Mouse (Mus musculus): ENCODE measurements around the gene Xrcc6. TPM values are rescaled to one million over a fixed set of nuclear protein-coding genes. Genes with fewer than 3 reads are reported as not detected.

Gene Xrcc6
- 10 to 100 TPM; 25.0 to 26.5 TPM for total RNA-seq (2021)

DNA sequence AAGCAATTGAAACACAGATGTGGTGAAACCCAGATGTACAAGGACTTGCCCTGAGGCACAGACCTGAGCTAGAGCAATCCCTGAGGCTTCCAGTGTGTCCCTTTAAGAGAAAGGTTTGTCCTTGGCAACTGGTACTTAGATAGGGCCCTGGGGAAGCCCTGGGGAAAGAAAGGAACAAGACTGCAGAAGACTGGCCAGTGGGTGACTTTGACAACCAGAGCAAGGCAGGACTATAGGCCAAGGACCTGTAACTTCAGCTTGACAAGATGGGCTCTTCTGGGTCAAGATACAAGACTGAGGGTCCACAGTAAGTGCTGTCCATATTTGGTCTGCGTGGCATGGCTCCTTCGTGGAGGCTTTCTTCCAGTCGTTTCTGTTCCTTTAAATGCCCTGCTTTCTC lies at the start of gene Xrcc6:
Xrcc6 (plus strand) TSS at position 190 of the 400 bp plus-strand sequence.
- no peak for DNase-seq
- intact Hi-C loops (cut with DNase I): no loop called here

DNA sequence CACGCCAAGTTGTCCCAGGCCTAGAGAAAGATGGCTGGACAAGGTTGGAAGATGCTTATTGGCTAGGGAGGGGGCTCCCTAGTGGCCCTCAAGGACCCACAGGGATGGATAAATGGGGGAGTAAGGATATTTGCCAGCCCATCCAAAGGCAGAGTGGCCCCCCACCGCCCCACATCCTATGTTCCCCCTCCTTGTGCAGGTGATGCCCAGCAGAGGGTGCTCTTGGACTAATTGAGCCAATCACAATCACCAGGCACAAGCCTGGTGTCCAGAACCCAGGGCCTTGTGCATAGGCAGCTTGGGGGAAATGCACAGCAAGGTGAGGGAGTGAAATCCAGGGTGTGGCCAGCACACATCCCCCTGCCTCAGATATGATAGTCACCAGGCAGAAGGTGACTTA lies 49.4 kb upstream of the Xrcc6 start:
- DNase-seq: peak in 1 of 2 experiments; percentile 50
- intact Hi-C loops (cut with DNase I): loop anchor here (1.0 kb wide), 1 partner anchor 51 kb away; no protein-coding TSS in a partner anchor

DNA sequence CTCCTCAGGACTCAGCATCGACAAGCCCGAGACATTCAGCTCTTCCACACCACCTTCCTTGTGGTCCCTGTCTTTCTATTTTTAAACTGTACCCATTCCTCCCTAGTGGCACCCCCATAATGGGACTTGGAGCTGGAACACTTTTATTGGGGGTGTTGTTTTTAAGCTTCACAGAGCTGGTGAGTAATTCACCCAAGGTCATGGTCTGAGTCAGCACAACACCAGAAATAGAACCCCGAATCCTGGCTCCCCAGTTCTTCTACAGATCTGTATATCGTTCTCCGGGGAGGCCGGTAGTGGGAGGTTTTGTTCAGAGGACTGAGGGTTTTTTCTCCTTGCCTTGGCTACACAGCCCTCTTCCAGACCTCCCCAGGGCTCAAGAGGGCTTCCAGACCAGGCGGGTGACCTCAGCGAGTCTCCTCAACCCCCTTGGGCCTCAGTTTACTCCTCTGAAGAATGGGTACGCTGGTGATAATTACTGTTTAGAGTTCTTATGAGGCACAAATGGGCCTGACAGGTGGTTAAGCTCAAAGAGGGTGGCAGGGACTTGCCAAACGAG lies 48.4 kb upstream of the Xrcc6 start:
- no peak for DNase-seq
- intact Hi-C loops (cut with DNase I): no loop called here

DNA sequence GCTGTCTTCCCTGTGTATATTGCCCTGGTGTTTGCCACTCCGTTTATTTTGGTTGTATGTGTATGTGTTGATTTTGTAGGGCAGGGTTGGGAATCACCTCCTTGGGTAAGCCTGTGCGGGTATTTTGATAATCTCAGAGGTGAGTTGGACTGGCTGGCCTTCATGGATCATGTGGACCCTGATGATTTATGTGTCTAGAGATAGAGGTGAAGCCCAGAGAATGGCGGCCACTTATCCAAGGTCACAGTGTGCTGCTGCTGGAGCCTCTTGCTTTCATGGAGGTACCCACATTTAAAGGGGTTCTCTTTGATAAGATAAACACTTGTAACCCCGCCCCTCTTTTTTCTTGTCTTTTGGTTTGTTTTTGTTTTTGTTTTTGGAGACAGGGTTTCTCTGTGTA lies 47.9 kb upstream of the Xrcc6 start:
- intact Hi-C loops (cut with DNase I): no loop called here
- no peak for DNase-seq

DNA sequence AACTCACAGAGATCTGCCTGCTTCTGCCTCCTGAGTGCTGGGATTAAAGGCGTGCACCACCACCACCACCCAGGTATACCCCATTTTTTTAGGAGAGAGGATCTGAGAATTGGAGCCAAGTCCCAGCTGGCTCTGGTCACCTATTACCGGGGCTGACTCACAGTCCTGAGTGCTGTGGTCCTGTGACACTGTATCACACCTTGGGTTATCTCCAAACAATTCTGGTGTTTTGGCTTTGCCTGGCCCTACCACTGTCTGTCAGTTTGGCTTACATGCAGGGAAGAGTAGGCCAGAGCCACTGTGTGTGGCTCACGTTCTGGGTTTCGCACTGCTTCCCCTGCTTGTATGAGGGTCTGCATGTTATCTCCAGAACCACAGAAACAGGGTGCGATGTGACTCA lies 47.4 kb upstream of the Xrcc6 start:
- intact Hi-C loops (cut with DNase I): no loop called here
- DNase-seq: no peak

DNA sequence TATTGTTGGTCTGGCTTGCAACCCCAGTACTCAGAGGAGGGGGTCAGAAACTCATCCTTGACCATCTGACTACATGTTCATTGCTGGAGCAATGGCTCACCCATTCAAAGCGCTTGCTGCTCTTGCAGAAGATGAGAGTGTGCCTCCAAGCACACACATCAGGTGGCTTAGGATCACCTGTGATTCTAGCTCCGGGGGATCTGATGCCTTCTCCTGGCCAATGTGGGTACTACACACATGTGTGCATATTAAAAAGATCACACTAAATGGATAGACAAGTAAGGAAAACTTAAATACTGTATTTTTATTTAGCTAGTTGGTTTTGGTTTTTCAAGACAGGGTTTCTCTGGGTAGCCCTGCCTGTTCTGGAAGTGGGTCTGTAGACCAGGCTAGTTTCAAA lies 46.6 kb upstream of the Xrcc6 start:
- intact Hi-C loops (cut with DNase I): no loop called here
- DNase-seq: no peak

DNA sequence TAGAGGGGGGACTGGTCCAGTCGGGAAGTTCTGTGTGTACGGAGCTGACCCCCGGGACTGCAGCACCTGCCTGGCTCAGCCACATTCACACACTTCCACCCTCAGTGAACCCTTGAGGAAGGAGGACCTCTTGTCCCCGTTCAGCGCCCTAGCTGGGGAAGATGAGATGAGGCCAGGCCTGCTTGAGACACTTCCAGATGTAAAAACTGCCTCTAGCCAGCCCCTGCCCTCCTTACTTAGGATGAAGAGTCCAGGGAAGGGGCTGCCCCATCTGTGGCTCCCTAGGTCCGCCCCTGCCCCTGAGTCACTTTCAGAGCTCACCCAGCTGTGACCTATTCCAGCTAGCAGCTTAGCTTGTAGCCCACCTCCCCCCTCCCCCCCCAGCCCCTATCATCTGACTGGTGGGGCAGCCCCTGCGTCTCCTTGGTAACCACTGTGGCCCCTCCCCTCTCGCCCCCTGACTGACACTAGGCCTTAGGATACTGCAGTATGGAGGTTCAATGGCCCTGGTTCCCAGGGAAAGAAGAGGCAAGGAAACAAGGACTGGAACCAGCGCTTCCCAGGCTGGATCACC lies 44.4 kb upstream of the Xrcc6 start:
- intact Hi-C loops (cut with DNase I): no loop called here
- DNase-seq: no peak

DNA sequence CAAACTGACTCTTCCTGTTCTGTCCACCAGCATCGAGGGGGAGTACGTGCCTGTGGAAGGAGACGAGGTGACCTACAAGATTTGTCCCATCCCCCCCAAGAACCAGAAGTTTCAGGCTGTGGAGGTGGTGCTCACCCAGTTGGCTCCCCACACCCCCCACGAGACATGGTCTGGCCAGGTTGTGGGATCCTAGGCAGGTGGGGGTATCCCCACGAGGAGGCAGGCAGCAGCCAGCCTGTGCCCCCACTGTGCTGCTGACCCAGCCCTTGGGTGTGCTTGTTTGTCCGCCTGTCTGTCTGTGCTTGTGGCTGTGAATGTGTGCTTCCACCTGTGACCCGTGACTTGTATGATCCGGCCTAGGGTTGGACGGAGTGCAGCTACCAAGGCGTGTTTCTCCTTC lies 38.6 kb upstream of the Xrcc6 start:
- DNase-seq: no peak
- intact Hi-C loops (cut with DNase I): no loop called here

DNA sequence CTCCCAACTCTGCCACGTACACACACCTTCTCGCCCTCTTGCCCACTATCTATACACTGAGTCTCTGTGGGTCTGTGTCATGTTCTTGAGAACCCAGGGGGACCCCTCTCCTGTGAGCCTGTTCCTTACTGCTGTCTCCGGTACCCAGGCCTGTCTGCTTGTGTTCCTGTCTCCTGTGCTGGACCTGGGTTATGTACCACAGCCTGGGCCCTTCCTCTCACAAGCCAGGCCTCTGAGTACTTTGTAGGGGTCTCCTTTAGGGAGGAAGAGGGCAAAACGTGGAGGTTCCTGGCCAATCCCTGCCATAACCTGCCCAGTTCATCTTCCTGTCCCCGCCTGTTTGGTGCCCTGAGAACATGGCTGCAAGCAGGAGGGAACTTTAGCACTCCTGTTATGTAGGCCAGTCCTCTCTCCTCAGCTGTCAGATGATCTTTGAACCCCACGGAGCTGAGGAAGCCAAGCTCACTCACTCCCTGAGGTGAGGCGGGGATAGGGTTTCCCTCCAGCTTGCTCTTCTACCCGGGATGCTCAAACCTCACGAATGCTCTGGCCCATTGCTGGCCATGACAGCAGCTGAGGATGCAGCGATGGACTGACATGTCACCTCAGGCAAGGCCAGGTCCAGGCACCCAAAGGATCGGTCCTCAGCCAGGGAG lies 38.0 kb upstream of the Xrcc6 start:
- intact Hi-C loops (cut with DNase I): loop anchor here (10.0 kb wide), 1 partner anchor 285 kb away; no protein-coding TSS in a partner anchor
- DNase-seq: no peak

DNA sequence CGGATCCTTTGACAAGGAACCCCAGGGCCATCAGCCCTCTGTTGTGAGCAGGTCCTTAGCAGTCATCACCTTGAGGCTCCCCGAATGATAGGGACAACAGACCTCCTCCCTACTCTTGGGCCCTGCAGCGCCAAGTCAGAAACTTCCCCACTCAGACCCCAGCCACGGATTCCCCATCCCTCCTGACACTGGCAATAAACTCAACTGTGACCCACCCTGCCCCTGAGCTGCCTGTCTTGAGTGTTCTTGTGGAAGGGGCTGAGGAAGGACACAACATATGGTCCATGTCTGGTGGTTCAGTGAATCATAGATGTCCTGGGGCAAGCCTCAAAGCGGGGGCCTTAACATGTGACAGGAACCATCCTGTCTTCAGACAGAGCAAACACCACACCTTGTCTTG lies 36.9 kb upstream of the Xrcc6 start:
- intact Hi-C loops (cut with DNase I): loop anchor here (10.0 kb wide), 1 partner anchor 284 kb away; no protein-coding TSS in a partner anchor
- DNase-seq: no peak

DNA sequence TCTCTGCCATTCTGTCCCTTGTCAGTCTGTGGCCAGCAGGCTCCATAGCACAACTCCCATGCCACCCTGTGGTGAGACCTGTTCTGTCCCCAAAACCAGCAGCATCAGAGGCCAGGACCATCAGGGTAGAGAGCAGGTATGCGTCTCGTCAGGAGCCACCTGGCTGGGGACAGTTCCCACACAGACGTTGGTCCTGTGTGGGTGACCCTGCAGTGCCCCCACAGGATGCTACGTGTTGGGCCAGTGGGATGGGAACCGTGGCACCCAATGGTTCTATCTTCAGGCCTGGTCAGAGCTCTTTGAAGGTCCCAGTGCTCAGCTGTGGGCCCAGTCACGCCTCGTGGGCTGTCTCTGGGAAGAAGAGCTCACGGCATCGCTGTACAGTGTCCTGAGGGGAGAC lies 36.5 kb upstream of the Xrcc6 start:
- intact Hi-C loops (cut with DNase I): loop anchor here (10.0 kb wide), 1 partner anchor 284 kb away; no protein-coding TSS in a partner anchor
- no peak for DNase-seq

DNA sequence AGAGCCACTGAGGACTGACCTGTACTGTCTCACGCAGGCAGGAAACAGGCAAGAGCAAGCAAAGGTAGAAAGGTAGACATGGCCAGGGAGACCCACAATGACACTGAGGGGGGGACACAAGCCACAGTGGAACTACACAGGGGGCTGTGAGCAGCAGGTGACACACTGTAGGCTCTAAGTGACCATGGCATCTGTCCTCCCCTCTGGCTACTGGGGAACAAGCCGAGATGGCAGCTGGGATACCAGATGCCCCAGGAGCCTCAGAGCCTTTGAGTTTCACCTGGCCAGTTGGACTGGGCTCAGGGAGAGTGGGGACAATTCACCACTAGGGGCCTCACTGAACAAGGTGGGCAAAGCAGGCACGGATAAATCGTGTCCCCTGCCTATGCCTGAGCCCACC lies 35.3 kb upstream of the Xrcc6 start:
- no peak for DNase-seq
- intact Hi-C loops (cut with DNase I): loop anchor here (10.0 kb wide), 1 partner anchor 282 kb away; no protein-coding TSS in a partner anchor

DNA sequence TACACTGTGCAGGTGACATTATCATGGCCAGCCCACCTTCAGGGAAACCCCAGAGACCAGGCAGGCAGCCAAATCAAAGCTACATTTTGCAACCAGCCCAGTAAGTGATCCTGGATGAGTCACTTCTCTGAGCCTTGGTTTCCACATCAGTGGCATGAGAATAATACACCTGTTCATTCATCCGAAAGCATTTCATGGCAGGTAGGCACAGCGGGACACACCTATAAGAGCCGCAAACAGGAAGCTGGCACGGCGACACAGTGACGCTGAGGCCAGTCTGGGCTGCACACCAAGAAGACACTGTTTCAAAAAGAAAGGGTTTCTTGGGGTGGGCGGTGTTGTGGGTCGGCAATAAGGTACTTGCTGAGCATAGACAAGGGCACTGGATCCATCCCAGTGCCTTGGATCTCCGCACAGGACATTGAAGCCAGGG lies 33.5 kb upstream of the Xrcc6 start:
- no peak for DNase-seq
- intact Hi-C loops (cut with DNase I): loop anchor here (10.0 kb wide), 1 partner anchor 281 kb away; no protein-coding TSS in a partner anchor

DNA sequence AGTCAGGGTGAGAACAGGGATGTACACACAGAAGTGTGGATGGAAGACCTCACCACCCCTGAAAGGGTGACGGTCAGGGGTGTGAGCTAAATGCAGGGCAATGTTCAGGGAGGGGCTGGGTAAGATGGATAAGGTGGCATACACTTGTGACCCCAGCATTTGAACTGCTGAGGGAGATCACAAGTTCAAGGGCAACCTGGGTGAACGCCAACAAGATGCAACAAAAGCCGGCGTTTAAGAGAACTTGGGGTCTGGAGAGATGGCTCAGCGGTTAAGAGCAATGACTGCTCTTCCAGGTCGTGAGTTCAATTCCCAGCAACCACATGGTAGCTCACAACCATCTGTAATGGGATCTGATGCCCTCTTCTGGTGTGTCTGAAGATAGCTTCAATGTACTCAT lies 32.9 kb upstream of the Xrcc6 start:
- no peak for DNase-seq
- intact Hi-C loops (cut with DNase I): loop anchor here (10.0 kb wide), 1 partner anchor 280 kb away; no protein-coding TSS in a partner anchor

DNA sequence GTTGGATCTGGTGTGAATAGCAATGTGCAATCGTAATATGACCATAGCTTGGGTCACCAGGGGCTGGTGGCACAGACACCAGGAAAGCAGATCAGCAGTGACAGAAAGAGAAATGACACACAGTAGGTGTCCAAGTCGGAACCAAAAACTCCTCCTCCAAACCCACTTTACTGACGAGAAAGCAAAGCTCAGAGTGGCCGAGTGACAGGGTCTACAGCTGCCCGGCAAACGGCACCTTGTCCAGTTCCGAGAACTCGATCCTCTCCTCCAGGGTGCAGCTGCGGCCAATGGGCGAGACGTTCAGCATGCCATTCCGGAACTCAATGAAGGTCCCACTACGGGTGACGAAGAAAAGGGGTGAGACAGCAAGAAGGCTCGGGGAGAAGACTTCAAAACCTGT lies 32.2 kb upstream of the Xrcc6 start:
- intact Hi-C loops (cut with DNase I): loop anchor here (10.0 kb wide), 1 partner anchor 279 kb away; no protein-coding TSS in a partner anchor
- no peak for DNase-seq

DNA sequence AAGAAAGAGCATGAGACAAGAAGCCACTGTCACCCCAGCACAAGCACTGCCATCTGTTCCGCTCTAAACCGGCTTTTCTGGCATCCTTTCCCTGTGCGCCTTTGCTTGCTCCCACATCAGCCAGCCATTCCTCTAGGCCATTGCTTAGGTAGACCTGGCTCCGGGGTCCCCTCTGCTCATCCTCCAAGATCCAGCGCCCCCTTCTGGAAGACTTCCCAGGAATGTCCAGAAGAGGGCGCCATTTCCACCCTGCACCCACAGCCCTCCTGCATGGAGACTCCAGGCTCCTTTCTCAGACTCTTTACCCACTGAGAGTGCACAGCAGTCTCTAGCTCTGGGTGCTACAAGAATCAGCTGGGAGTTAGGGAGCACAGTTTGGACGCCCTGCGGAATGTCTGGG lies 31.2 kb upstream of the Xrcc6 start:
- peak in 1 of 2 experiments; percentile 53 for DNase-seq
- intact Hi-C loops (cut with DNase I): loop anchor here (10.0 kb wide), 1 partner anchor 278 kb away; no protein-coding TSS in a partner anchor

DNA sequence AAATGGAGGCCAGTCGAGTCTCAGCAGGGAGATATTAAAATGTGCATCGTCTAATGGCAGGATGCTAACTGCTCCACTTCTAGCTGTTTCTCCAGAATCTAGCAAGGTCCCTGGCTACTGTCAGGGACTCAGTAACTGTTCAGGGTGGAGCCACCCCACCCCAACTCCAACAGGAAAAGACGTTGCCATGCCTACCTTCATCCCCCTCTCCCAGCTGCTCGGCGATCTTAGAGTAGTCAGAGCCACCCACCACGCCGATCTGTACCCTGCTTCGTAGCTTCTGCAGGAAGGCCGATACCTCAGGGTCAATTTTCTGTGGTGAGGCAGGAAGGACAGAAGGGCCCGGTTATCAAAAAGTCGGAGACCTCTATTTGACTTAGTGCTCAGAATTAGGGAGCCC lies 30.0 kb upstream of the Xrcc6 start:
- no peak for DNase-seq
- intact Hi-C loops (cut with DNase I): loop anchor here (10.0 kb wide), 1 partner anchor 277 kb away; no protein-coding TSS in a partner anchor

DNA sequence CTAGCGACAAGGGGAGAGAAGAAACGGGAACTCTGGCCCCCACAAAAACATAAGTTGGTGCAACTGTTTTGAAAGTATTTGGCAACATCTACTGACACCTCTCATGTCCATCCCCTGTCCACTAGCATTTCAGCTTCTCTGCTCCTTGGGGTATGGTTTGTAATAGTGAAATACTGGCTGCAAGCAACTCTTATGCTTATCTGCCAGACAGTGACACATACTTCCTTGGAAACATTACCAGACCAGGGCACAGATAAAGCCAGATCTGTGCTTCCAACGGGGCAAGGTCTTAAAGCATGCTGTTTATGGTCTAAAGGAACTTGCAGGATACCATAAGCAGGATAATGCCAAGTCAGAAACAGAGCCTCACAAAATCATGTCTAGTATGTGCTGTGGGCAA lies 28.7 kb upstream of the Xrcc6 start:
- intact Hi-C loops (cut with DNase I): loop anchor here (10.0 kb wide), 1 partner anchor 276 kb away; no protein-coding TSS in a partner anchor
- DNase-seq: no peak

DNA sequence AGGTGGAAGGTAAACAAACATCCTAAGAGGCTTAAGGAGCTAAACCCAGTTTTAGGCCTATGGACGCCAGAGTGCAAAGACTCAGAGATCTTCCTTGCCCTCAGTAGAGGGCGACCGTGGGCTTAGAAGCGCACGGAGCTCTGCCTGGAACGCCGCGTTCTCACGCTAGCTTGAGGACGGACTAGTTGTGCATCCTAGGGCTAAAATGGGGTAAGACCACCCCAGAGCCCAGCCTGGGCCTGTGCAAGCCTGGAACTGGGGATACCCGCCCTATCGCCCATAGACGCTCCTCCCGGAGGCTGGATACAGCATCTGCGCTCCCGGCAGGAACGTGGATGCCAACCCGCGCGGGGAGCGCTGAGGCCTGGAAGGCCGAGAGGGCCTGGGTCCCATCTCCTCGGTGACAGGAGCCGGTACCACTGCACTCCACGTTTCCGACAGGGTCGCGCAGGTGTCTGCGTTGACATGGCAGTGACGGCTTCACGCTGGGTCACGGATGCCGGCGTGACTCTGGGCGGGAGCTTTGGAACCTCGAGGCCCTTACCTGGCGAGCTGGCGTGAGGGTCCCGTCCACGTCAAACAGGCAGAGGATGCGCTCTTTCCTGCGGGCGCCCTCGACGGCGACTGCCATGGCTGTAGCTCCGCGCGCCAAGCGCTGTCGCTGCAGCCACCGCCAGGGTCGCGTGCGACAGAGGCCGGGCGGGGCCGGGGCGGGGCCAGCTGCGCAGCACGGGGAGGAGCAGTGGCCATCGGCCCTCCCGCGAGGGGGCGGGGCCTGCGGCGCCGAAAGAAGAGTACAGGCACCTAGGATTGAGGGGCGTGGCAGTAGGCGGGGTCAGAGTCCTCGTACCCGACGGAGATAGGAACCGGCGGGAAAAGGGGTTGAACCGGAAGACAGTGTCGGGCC lies 27.2 kb upstream of the Xrcc6 start, which contains the start of gene Pmm1:
Pmm1 (minus strand) TSS at position 760 of the 907 bp plus-strand sequence.
- intact Hi-C loops (cut with DNase I): loop anchor here (1.0 to 2.0 kb wide), 3 partner anchors 29 to 80 kb away; partner anchors contain the start of gene Polr3h
- peak; percentile 96 to 98 for DNase-seq

DNA sequence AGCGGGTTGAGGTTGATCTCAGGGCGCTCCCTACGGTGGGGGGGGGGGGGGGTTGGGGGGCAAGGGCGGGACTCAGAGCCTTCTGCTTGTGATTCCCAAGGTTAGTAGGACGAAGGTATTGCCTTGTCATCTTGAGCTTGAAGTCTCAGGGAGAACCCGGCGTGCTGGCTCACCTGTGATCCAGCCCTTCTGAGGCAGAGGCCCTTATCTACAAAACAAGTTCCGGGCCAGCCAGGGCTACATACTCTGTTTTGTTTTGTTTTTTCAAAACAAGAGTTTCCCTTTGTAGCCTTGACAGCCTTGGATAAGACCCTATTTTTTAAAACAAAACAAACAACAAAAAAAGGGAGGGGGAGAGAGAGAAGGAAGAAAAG lies 26.6 kb upstream of the Xrcc6 start:
- intact Hi-C loops (cut with DNase I): loop anchor here (2.0 kb wide), 1 partner anchor 34 kb away; the partner anchor contains the start of gene Polr3h
- no peak for DNase-seq

Data from heart, postnatal 36 days (tissue).